Mouse (Mus musculus) duodenum, adult 2 months (tissue): ENCODE measurements around the gene Clec1b. TPM values are rescaled to one million over a fixed set of nuclear protein-coding genes. Genes with fewer than 3 reads are reported as not detected.

ENCODE experiments used
- polyA plus RNA-seq: library from polyadenylated mRNA; depleted of rRNA; stranded (reverse); fragments of >200 nt; gene quantifications from 2 replicates; pipeline ENCODE4 v1.2.3, GENCODE M21; 2012; ENCODE audit warnings: low replicate concordance; rRNA removed

Gene Clec1b
- polyA plus RNA-seq: 0.06 and 0.47 TPM in 2 replicates

GRCm38 (mm10) chr6:129396997-129397396, at the start of gene Clec1b:
Gene Clec1b, plus strand, starts transcription at chr6:129397297.

DNA sequence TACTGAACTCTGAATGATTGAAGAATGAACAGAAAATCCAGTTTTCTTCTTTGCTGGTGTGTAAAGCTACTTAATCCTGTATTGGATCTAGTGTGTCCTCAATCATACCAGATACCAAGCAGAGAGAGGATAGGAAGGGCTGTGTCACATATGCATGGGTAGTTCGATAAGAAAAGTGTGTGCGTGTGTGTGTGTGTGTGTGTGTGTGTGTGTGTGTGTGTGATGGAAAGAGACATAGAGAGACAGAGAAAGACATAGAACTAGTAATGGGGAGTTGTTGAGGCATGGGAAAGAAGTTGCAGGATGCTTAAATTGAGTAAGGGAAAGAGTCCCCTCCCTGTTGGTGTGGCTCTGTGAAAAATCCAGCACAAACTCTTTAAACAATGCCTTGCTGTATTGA, 11.3 kb upstream of the Clec1b start, which contains the start of gene Clec12b:
Gene Clec12b (minus strand): TSS at position 101 of the 400 bp plus-strand sequence.

DNA sequence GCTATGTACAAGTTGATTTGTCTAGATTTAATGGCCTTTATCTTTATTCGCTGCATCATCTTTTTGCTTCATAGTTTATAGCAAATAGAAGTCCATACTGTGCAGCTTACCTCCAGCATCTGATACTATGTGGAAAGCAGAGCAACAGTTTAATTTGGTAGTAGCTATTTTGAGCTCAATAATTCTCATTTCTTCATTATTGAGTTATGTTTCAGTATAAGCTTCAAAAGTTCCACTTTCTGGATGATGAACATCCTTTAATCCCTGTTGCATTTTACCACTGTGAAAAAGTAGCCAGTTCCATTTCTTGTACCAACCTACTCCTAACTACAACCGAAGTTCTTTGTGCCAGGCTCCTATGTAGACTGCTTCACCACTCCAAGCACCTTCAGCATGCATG, 11.5 kb downstream of the Clec1b start, which contains the start of gene Clec9a:
Gene Clec9a (plus strand): TSS at position 301 of the 400 bp plus-strand sequence.

DNA sequence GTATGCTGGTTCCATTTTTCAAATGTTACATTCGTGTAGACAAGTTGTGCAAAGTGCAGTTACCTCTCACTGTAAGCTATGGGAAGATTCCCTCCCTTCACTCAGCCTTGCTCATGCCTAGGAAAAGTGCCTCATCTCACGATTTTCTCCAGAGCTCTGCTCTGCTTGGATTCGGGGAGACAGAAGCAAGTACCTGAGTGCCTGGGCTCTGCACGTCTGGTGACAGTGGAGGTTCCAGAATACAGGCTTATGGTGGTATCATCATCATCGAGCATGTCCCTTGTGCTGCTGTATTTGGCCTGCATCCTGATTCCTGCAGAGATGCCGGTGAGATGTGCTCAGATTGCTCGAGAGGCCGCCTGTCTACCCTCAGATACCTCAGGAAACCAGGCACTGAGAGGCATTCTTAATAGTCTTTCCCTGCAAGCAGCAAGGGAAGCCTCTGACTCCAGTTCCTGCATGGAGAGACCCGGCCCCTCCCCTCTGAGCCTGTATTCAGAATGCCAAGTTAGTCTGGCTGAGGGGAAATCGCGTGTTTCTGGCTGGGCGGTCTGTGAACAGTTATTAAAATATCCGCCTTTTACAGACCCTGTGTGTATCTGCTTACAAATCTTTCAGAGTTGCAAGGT, 54.4 kb downstream of the Clec1b start, which contains the start of gene Clec1a:
Gene Clec1a (minus strand): TSS at position 590 of the 629 bp plus-strand sequence.

Other genes starting within 250 kb of the Clec1b start
- gene Clec2d, start 216.7 kb upstream of the Clec1b start, polyA plus RNA-seq: 12.1 and 19.6 TPM in 2 replicates
- 0.06 and 0.27 TPM in 2 replicates for gene Cd69, start 121.9 kb upstream of the Clec1b start, polyA plus RNA-seq
- gene 4922502D21Rik, start 65.5 kb upstream of the Clec1b start, polyA plus RNA-seq: not detected in 2 replicates
- gene Clec12a, start 54.6 kb upstream of the Clec1b start, polyA plus RNA-seq: 0.06 TPM in 1 of 2 replicates, not detected in the other
- not detected in 2 replicates for gene Clec12b, start 11.4 kb upstream of the Clec1b start, polyA plus RNA-seq
- gene Clec9a, start 11.6 kb downstream of the Clec1b start, polyA plus RNA-seq: 0.06 and 0.34 TPM in 2 replicates
- 0.14 and 0.46 TPM in 2 replicates for gene Clec1a, start 54.7 kb downstream of the Clec1b start, polyA plus RNA-seq
- gene Olr1, start 109.9 kb downstream of the Clec1b start, polyA plus RNA-seq: not detected in 2 replicates
- not detected in 2 replicates for gene Tmem52b, start 115.3 kb downstream of the Clec1b start, polyA plus RNA-seq
- 11.0 and 14.0 TPM in 2 replicates for gene Gabarapl1, start 135.9 kb downstream of the Clec1b start, polyA plus RNA-seq
- not detected in 2 replicates for gene Klre1, start 180.6 kb downstream of the Clec1b start, polyA plus RNA-seq
- gene Klrd1, start 194.5 kb downstream of the Clec1b start, polyA plus RNA-seq: not detected in 2 replicates
- not detected in 2 replicates for gene Klrk1, start 226.6 kb downstream of the Clec1b start, polyA plus RNA-seq
- gene Klrc3, start 246.0 kb downstream of the Clec1b start, polyA plus RNA-seq: not detected in 2 replicates